ENCODE assay signal across 8 mouse cellular contexts in the genomic region with DNA sequence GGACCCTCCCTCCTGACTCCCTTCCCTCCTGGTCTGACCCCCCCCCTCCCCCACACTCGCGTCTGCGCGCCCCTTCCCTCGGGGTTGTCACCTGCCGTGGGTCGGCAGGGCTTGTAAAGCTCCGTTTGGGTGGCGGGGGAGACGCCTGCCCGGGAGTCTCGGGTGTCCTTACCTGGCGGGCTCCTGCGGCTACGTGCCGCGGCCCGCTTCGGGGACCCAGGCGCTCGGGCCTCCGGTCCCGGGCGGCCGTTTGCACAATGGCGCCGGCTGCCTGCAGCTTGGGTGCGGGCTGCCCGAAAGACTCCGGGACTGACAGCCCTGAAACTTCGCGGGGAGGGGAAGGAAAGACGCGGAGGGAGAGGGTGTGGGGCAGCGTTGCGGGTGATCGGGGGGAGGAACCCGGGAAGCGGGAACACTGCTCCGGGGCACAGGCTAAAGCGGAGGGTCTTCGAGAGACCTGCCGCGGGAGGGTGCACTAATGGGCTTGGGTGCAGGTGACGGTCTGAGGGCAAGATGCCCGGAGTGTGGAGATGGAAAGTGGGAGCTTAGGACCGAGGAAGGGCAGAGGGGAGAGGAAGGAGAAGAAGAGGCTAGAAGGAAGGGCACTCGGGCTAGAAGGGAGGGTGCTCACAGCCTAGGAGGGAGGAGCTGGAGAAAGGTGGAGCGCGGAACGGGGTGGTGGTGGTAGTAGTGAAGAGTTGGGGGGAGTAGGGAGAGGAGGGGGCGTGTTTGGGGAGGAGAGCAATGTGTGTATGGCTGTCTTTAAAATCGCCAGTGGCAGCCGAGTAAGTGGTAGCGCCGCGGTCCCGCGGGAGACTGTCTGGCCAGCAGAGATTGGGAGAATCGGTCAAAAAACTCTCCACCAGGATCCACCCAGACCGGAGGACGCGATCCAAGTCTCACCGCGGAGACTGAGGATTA. TPM values are rescaled to one million over a fixed set of nuclear protein-coding genes. Genes with fewer than 3 reads are reported as not detected.
DNase-seq lines count a peak whose midpoint lies in the region; ATAC-seq and TF ChIP-seq lines count a peak whose summit lies in the region.

TSS of gene Zfp467 (minus strand) at position 645 of the 921 bp plus-strand sequence.

- H3K79me3 ChIP-seq in C2C12 (ENCODE audit: low read depth), result no peaks in the 10 kb centered on the region

- peak within 1 kb of the TSS; percentile 89 for H3K27ac ChIP-seq in embryonic facial prominence, embryonic 14.5 days (replicated peaks; ENCODE audit: low read depth, low read length)
- H3K27ac ChIP-seq in heart, embryonic 11.5 days (ENCODE audit: low read depth, low read length), result peak within 1 kb of the TSS; percentile 84
- peak within 1 kb of the TSS; percentile 98 for H3K27ac ChIP-seq in kidney, embryonic 15.5 days
- H3K27ac ChIP-seq in liver, embryonic 11.5 days (ENCODE audit: low read depth, low read length), result peak within 1 kb of the TSS; percentile 77

- H3K9ac ChIP-seq in embryonic facial prominence, embryonic 14.5 days (ENCODE audit: low read depth, low read length), result peak within 1 kb of the TSS; percentile 87
- peak within 1 kb of the TSS; percentile 85 for H3K9ac ChIP-seq in heart, embryonic 11.5 days (ENCODE audit: low read depth, low read length)
- peak within 1 kb of the TSS; percentile 87 for H3K9ac ChIP-seq in kidney, embryonic 15.5 days
- H3K9ac ChIP-seq in liver, embryonic 11.5 days (ENCODE audit: low read depth, low read length), result peak within 1 kb of the TSS; percentile 61

- under 1% methylated on average over 65 of the region's 65 CpGs for WGBS in embryonic facial prominence, embryonic 14.5 days
- under 1% methylated on average over 64 of the region's 65 CpGs for WGBS in heart, embryonic 11.5 days (ENCODE audit: insufficient replicate concordance)
- WGBS in kidney, embryonic 15.5 days, result under 1% methylated on average over 65 of the region's 65 CpGs
- 1% methylated on average over 65 of the region's 65 CpGs for WGBS in liver, embryonic 11.5 days

- H3K4me1 ChIP-seq in embryonic facial prominence, embryonic 14.5 days (ENCODE audit: control insufficient read depth, insufficient read depth, low read length), result peaks cover 23% of the 10 kb centered on the region
- H3K4me1 ChIP-seq in heart, embryonic 11.5 days (ENCODE audit: control insufficient read depth, insufficient read depth, low read length), result peaks cover 11% of the 10 kb centered on the region; the same call in 1 of the 2 replicates
- peaks cover 61% of the 10 kb centered on the region for H3K4me1 ChIP-seq in kidney, embryonic 15.5 days
- peaks cover 5% of the 10 kb centered on the region; the same call in 1 of the 2 replicates for H3K4me1 ChIP-seq in liver, embryonic 11.5 days (replicated peaks; ENCODE audit: control insufficient read depth, insufficient read depth, low read length)

- no peak for TF ChIP-seq CTCF in C2C12 (IDR thresholded peaks at IDR 0.05; ENCODE audit: control insufficient read depth, insufficient read depth, insufficient read length)

- H3K27me3 ChIP-seq in C2C12 (ENCODE audit: control insufficient read depth, insufficient read depth, insufficient read length), result peaks cover 6% of the 10 kb centered on the region
- H3K27me3 ChIP-seq in embryonic facial prominence, embryonic 14.5 days (replicated peaks; ENCODE audit: control insufficient read depth, insufficient read depth, low read length), result no peaks in the 10 kb centered on the region
- no peaks in the 10 kb centered on the region for H3K27me3 ChIP-seq in heart, embryonic 11.5 days (ENCODE audit: control insufficient read depth, insufficient read depth, low read length)
- no peaks in the 10 kb centered on the region for H3K27me3 ChIP-seq in kidney, embryonic 15.5 days
- H3K27me3 ChIP-seq in liver, embryonic 11.5 days (replicated peaks; ENCODE audit: control insufficient read depth, insufficient read depth, low read length), result peaks cover 22% of the 10 kb centered on the region

- H3K9me3 ChIP-seq in embryonic facial prominence, embryonic 14.5 days (ENCODE audit: control insufficient read depth, low read length), result no peaks in the 10 kb centered on the region
- H3K9me3 ChIP-seq in heart, embryonic 11.5 days (replicated peaks; ENCODE audit: control insufficient read depth, low read length), result no peaks in the 10 kb centered on the region
- H3K9me3 ChIP-seq in kidney, embryonic 15.5 days (replicated peaks), result 0 out of 2 replicates have a peak, but pooled peaks cover 2% of the 10 kb centered on the region
- peaks cover 3% of the 10 kb centered on the region; the same call in 1 of the 2 replicates for H3K9me3 ChIP-seq in liver, embryonic 11.5 days (ENCODE audit: control insufficient read depth, low read length)

- H3K36me3 ChIP-seq in C2C12 (ENCODE audit: control insufficient read depth, insufficient read depth), result no peaks in the 10 kb centered on the region
- H3K36me3 ChIP-seq in embryonic facial prominence, embryonic 14.5 days (ENCODE audit: control insufficient read depth, insufficient read depth, low read length), result peaks cover 21% of the 10 kb centered on the region
- H3K36me3 ChIP-seq in heart, embryonic 11.5 days (ENCODE audit: control insufficient read depth, insufficient read depth, low read length), result peaks cover 11% of the 10 kb centered on the region
- peaks cover 24% of the 10 kb centered on the region for H3K36me3 ChIP-seq in kidney, embryonic 15.5 days
- H3K36me3 ChIP-seq in liver, embryonic 11.5 days (ENCODE audit: control insufficient read depth, insufficient read depth, low read length), result no peaks in the 10 kb centered on the region; the same call in 1 of the 2 replicates

- H3K79me2 ChIP-seq in C2C12 (ENCODE audit: control insufficient read depth, insufficient read depth), result no peaks in the 10 kb centered on the region

- peak; percentile 82 for DNase-seq in adrenal gland, postnatal 14 days
- DNase-seq in embryonic facial prominence, embryonic 14.5 days (ENCODE audit: low spot score), result peak; percentile 84
- peak; percentile 61 for DNase-seq in liver, embryonic 11.5 days (ENCODE audit: low spot score)
- DNase-seq in testis, postnatal 10 days (ENCODE audit: low spot score), result peak; percentile 72

- ATAC-seq in embryonic facial prominence, embryonic 14.5 days (ENCODE audit: low read depth), result peak; percentile 54
- ATAC-seq in heart, embryonic 11.5 days (replicated peaks; ENCODE audit: insufficient number of reproducible peaks, low FRiP score, low TSS enrichment), result peak; percentile 24; the same call in 1 of the 2 replicates
- ATAC-seq in kidney, embryonic 15.5 days (replicated peaks; ENCODE audit: low FRiP score), result peak; percentile 46; the same call in 1 of the 2 replicates
- ATAC-seq in liver, embryonic 11.5 days (replicated peaks; ENCODE audit: low FRiP score), result no peak; the same call in 1 of the 2 replicates
- peak; percentile 13; the same call in 1 of the 2 replicates for ATAC-seq in monocyte, adult 5-6 weeks (replicated peaks; ENCODE audit: insufficient number of reproducible peaks, low FRiP score, low TSS enrichment, poor library complexity, severe bottlenecking)

- peak within 1 kb of the TSS; percentile 80 for H3K4me2 ChIP-seq in embryonic facial prominence, embryonic 14.5 days (ENCODE audit: low read depth, low read length)
- peak within 1 kb of the TSS; percentile 94 for H3K4me2 ChIP-seq in heart, embryonic 11.5 days
- peak within 1 kb of the TSS; percentile 85 for H3K4me2 ChIP-seq in kidney, embryonic 15.5 days
- peak within 1 kb of the TSS; percentile 84 for H3K4me2 ChIP-seq in liver, embryonic 11.5 days

- peak within 1 kb of the TSS; percentile 7 for H3ac ChIP-seq in C2C12 (ENCODE audit: control insufficient read depth, insufficient read length, low read depth)

- peak within 1 kb of the TSS; percentile 14 for H3K4me3 ChIP-seq in C2C12 (ENCODE audit: insufficient read depth, poor library complexity, severe bottlenecking)
- H3K4me3 ChIP-seq in embryonic facial prominence, embryonic 14.5 days (ENCODE audit: low read depth, low read length), result peak within 1 kb of the TSS; percentile 89
- peak within 1 kb of the TSS; percentile 77 for H3K4me3 ChIP-seq in heart, embryonic 11.5 days (ENCODE audit: low read depth, low read length)
- H3K4me3 ChIP-seq in kidney, embryonic 15.5 days (replicated peaks), result peak within 1 kb of the TSS; percentile 89
- peak within 1 kb of the TSS; percentile 64 for H3K4me3 ChIP-seq in liver, embryonic 11.5 days (ENCODE audit: low read depth, low read length)

TF ChIP-seq in C2C12, 6 proteins besides CTCF, POLR2A, EP300 and RAD21:
- TF ChIP-seq MAX (IDR thresholded peaks at IDR 0.05), result no peak
- TF ChIP-seq MYOD1 (IDR thresholded peaks at IDR 0.05; ENCODE audit: control insufficient read depth, insufficient read length, low read depth), result no peak
- TF ChIP-seq MYOG (IDR thresholded peaks at IDR 0.05; ENCODE audit: control insufficient read depth, extremely low read depth, insufficient read length), result no peak
- TF ChIP-seq CEBPB (IDR thresholded peaks at IDR 0.05; ENCODE audit: low read depth), result no peak
- TF ChIP-seq FOSL1 (IDR thresholded peaks at IDR 0.05; ENCODE audit: insufficient read depth, low read length, poor library complexity, severe bottlenecking), result no peak
- TF ChIP-seq USF1 (IDR thresholded peaks at IDR 0.05; ENCODE audit: low read depth), result no peak

RNA-seq across cellular contexts. Expression of gene Zfp467, which starts in this region (rescaled TPM):
- 0.75 TPM for polyA plus RNA-seq in C2C12 (2012; fragmentation: generic; extraction: Trizol)
- 41.5 and 42.1 TPM in 2 replicates for total RNA-seq in adrenal gland, postnatal 14 days (2021)
- polyA plus RNA-seq in embryonic facial prominence, embryonic 14.5 days (2014; fragmentation: Nextera tagmentation; extraction: Ambion mirVana), result 22.1 and 25.4 TPM in 2 replicates
- 17.3 and 17.8 TPM in 2 replicates for polyA plus RNA-seq in heart, embryonic 11.5 days (2014; fragmentation: Nextera tagmentation; extraction: Ambion mirVana)
- polyA plus RNA-seq in kidney, embryonic 15.5 days (2015; fragmentation: Nextera tagmentation; extraction: Ambion mirVana), result 27.2 and 29.6 TPM in 2 replicates
- 5.3 and 6.9 TPM in 2 replicates for polyA plus RNA-seq in liver, embryonic 11.5 days (2014; fragmentation: Nextera tagmentation; extraction: Ambion mirVana)
- total RNA-seq in monocyte, adult 5-6 weeks (2017), result 5.4 to 17.3 TPM (median 17.0 TPM) in 3 replicates

Comparison
In these comparisons a context has a peak if more than half of its experiments do, and no peak if none do; other contexts are left out.
1. H3K4me3 ChIP-seq: peak in every context shown above with its lines; median percentile 89 in embryonic facial prominence, embryonic 14.5 days; 89 in kidney, embryonic 15.5 days; 77 in heart, embryonic 11.5 days; 64 in liver, embryonic 11.5 days; 14 in C2C12.